Mouse (Mus musculus): ENCODE data around the gene Nckap5. TPM values are rescaled to one million over a fixed set of nuclear protein-coding genes. Genes with fewer than 3 reads are reported as not detected.

Gene Nckap5
- total and polyA plus RNA-seq, 3 experiments, result not detected

DNA sequence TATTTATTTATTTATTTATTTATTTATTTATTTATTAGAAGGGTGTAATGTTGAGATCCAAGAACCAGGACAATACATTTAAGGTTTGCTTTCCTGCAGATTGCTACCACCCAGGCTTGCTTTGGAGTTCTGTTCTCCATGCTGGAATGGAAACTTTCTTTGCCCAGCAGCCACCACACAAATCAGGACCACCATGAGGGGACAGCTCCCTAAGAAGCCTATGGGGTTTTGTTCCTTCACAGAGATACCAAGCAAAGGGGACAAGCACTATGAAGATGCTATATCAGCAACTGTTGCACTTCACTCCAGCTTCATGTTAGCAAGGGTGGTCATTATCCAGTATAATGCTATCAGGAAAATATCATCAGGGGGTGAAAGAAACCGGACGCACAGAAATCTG, 513.7 kb downstream of the Nckap5 start:
- Histone ChIP-seq H3K36me3 (ENCODE audit: control insufficient read depth in 1 of 2, insufficient read depth in 2 of 2, low read length in 2 of 2) (peaks cover 0 to 4% of the 10 kb centered on the region in 2 experiments; a peak in 2 of 4 replicates), H3K4me3 (ENCODE audit: control insufficient read depth in 1 of 2, insufficient read depth in 1 of 2, low read depth in 2 of 2, low read length in 2 of 2) (peak overlapping the region; percentile 8 to 42; a peak in 3 of 4 replicates), H3K9ac (ENCODE audit: control insufficient read depth, low read depth, low read length, poor library complexity, severe bottlenecking) (no peak overlapping the region), H3K4me1 (ENCODE audit: control insufficient read depth in 1 of 2, insufficient read depth in 2 of 2, low read length in 2 of 2) (peaks cover 2 to 11% of the 10 kb centered on the region in 2 experiments), H3K27me3 (ENCODE audit: control insufficient read depth in 1 of 2, insufficient read depth in 2 of 2, low read length in 2 of 2) (no peaks in the 10 kb centered on the region), H3K9me3 (replicated peaks; ENCODE audit: insufficient read depth, low read length) (no peaks in the 10 kb centered on the region), H3K79me2 (ENCODE audit: control insufficient read depth, insufficient read depth, low read length, poor library complexity) (no peaks in the 10 kb centered on the region), H3K27ac (ENCODE audit: control insufficient read depth, low read depth, low read length) (peak overlapping the region; percentile 91)
- DNase-seq (ENCODE audit: low read depth, low spot score), result peak; percentile 81
- TF ChIP-seq MAZ (IDR thresholded peaks at IDR 0.05; ENCODE audit: low read depth, low read length), result no peak
- TF ChIP-seq MXI1 (IDR thresholded peaks at IDR 0.05; ENCODE audit: low read depth, low read length), result peak; percentile 90
- TF ChIP-seq SIN3A (IDR thresholded peaks at IDR 0.05; ENCODE audit: low read length), result peak; percentile 79
- TF ChIP-seq POLR2AphosphoS5 (IDR thresholded peaks at IDR 0.05; ENCODE audit: borderline replicate concordance, low read depth, low read length), result no peak
- TF ChIP-seq KAT2A (conservative IDR thresholded peaks at IDR 0.05; ENCODE audit: low read depth, low read length), result no peak
- no peak for TF ChIP-seq TCF12 (IDR thresholded peaks at IDR 0.05; ENCODE audit: low read depth, low read length)
- no peak for TF ChIP-seq ZC3H11A (IDR thresholded peaks at IDR 0.05; ENCODE audit: low read depth, low read length)

DNA sequence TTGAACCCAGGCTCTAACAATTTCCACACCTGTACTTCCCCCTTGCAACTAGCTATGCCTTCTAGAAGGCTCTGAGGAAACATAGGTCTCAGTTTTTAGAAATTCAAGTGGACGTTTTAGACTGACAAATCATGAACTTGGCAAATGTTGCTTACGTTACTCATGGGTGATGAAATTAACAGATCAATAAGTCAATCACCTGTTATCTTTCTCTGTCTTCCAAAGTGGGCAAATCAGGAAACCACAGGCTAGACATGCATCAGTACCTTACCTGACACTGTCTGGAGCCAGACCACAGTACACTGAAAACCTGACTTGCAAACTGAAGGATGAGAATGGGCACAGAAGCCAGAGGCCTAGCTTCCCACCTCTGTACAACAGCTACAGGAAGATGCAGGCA, 529.5 kb downstream of the Nckap5 start:
- Histone ChIP-seq H3K9me3 (replicated peaks; ENCODE audit: insufficient read depth, low read length) (no peaks in the 10 kb centered on the region), H3K4me3 (ENCODE audit: control insufficient read depth in 1 of 2, insufficient read depth in 1 of 2, low read depth in 2 of 2, low read length in 2 of 2) (no peak overlapping the region), H3K79me2 (ENCODE audit: control insufficient read depth, insufficient read depth, low read length, poor library complexity) (no peaks in the 10 kb centered on the region), H3K9ac (ENCODE audit: control insufficient read depth, low read depth, low read length, poor library complexity, severe bottlenecking) (no peak overlapping the region), H3K36me3 (ENCODE audit: control insufficient read depth in 1 of 2, insufficient read depth in 2 of 2, low read length in 2 of 2) (no peaks in the 10 kb centered on the region), H3K27me3 (ENCODE audit: control insufficient read depth in 1 of 2, insufficient read depth in 2 of 2, low read length in 2 of 2) (no peaks in the 10 kb centered on the region), H3K4me1 (ENCODE audit: control insufficient read depth in 1 of 2, insufficient read depth in 2 of 2, low read length in 2 of 2) (no peaks in the 10 kb centered on the region), H3K27ac (ENCODE audit: control insufficient read depth, low read depth, low read length) (no peak overlapping the region)
- no peak for DNase-seq (ENCODE audit: low read depth, low spot score)
- no peak for TF ChIP-seq MAZ (IDR thresholded peaks at IDR 0.05; ENCODE audit: low read depth, low read length)
- no peak for TF ChIP-seq POLR2AphosphoS2 (IDR thresholded peaks at IDR 0.05; ENCODE audit: low read length)
- TF ChIP-seq MYB (IDR thresholded peaks at IDR 0.05; ENCODE audit: low read depth, low read length), result no peak
- no peak for TF ChIP-seq ZC3H11A (IDR thresholded peaks at IDR 0.05; ENCODE audit: low read depth, low read length)
- no peak for TF ChIP-seq EP300 (IDR thresholded peaks at IDR 0.05; ENCODE audit: low read depth in 1 of 2, low read length in 2 of 2)
- TF ChIP-seq TAL1 (IDR thresholded peaks at IDR 0.05; ENCODE audit: low read length), result no peak
- no peak for TF ChIP-seq SMC3 (IDR thresholded peaks at IDR 0.05; ENCODE audit: low read depth, low read length)

DNA sequence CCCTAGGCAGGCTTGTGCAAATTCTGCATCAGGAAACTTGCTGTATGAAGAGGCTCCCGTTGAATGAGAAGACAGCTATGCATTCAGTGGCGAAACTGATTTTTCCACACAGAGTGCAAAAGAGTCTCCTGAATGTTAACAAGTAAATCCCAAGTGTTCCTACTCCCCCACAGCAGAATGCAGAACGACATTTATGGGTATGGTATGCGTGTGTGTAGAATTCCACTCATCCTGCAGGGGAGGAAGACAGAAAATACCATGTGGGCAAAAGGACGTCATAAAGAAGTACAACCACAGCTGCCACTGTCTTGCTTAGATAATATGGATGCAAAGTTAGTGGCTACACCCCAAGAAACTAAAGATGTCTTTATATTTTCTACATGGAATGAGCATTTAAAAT, 565.7 kb downstream of the Nckap5 start:
- Histone ChIP-seq H3K4me3 (ENCODE audit: control insufficient read depth in 1 of 2, insufficient read depth in 1 of 2, low read depth in 2 of 2, low read length in 2 of 2) (no peak overlapping the region), H3K4me1 (ENCODE audit: control insufficient read depth in 1 of 2, insufficient read depth in 2 of 2, low read length in 2 of 2) (no peaks in the 10 kb centered on the region), H3K9me3 (replicated peaks; ENCODE audit: insufficient read depth, low read length) (no peaks in the 10 kb centered on the region), H3K36me3 (ENCODE audit: control insufficient read depth in 1 of 2, insufficient read depth in 2 of 2, low read length in 2 of 2) (no peaks in the 10 kb centered on the region), H3K79me2 (ENCODE audit: control insufficient read depth, insufficient read depth, low read length, poor library complexity) (no peaks in the 10 kb centered on the region), H3K27me3 (ENCODE audit: control insufficient read depth in 1 of 2, insufficient read depth in 2 of 2, low read length in 2 of 2) (no peaks in the 10 kb centered on the region), H3K27ac (ENCODE audit: control insufficient read depth, low read depth, low read length) (no peak overlapping the region), H3K9ac (ENCODE audit: control insufficient read depth, low read depth, low read length, poor library complexity, severe bottlenecking) (no peak overlapping the region)
- DNase-seq (ENCODE audit: low read depth, low spot score), result no peak
- TF ChIP-seq MAX (IDR thresholded peaks at IDR 0.05; ENCODE audit: low read length) (no peak), HCFC1 (IDR thresholded peaks at IDR 0.05; ENCODE audit: low read depth, low read length) (no peak), USF1 (IDR thresholded peaks at IDR 0.05; ENCODE audit: low read depth, low read length) (no peak), RAD21 (IDR thresholded peaks at IDR 0.05; ENCODE audit: low read depth, low read length) (no peak), MYB (IDR thresholded peaks at IDR 0.05; ENCODE audit: low read depth, low read length) (no peak), TBP (IDR thresholded peaks at IDR 0.05; ENCODE audit: low read depth, low read length) (no peak), ELF1 (IDR thresholded peaks at IDR 0.05; ENCODE audit: low read depth, low read length) (no peak), MAZ (IDR thresholded peaks at IDR 0.05; ENCODE audit: low read depth, low read length) (no peak), GABPA (IDR thresholded peaks at IDR 0.05; ENCODE audit: low read depth, low read length) (no peak), CHD2 (IDR thresholded peaks at IDR 0.05; ENCODE audit: low read length) (no peak), MEF2A (IDR thresholded peaks at IDR 0.05; ENCODE audit: extremely low read depth, insufficient replicate concordance, low read depth, low read length, poor library complexity, severe bottlenecking) (no peak), MAFK (IDR thresholded peaks at IDR 0.05; ENCODE audit: borderline replicate concordance, low read depth, low read length) (no peak), UBTF (IDR thresholded peaks at IDR 0.05; ENCODE audit: borderline replicate concordance, insufficient read depth, low read depth, low read length) (no peak), MYC (IDR thresholded peaks at IDR 0.05; ENCODE audit: low read depth, low read length) (no peak)

All from MEL (cell line).